Mouse (Mus musculus): ENCODE data around the gene Zfp968. TPM values are rescaled to one million over a fixed set of nuclear protein-coding genes. Genes with fewer than 3 reads are reported as not detected.
"Not testable (repeated sequence)": the region's sequence is repeated elsewhere in the genome, so short reads cannot be mapped to it uniquely, and the experiment has no call there.

Gene Zfp968
- polyA plus RNA-seq (2011; ENCODE audit: insufficient read depth, insufficient read length, low replicate concordance, missing spikeins), result 5.1 TPM in 1 of 2 replicates, not detected in the other

DNA sequence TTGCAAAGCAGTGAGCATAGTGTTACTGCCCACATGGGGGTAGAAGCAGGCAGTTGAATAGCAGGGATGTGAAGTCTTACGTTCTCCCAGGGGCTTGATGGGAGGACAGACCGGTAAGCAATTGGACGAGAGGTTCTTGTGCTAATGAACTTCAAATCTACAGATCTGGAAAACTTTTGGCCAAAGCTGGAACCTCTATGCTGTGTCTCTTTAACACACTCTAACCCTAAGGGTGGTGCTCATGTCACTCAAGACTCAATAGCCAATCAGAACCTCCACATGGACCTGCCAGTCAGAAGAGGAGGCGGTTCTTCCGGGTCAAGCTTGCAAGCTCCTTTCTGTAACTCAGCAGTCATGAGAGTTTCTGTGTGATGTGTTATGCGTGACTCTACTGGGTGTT is at the start of gene Zfp968:
Gene Zfp968, plus strand, starts transcription at position 301 of the 400 bp plus-strand sequence.
- not testable (repeated sequence) for H3K4me3 ChIP-seq (replicated peaks; ENCODE audit: control insufficient read depth, low read depth, low read length); H3K4me1 ChIP-seq (ENCODE audit: control insufficient read depth, insufficient read depth, low read length); H3K27ac ChIP-seq (ENCODE audit: control insufficient read depth, insufficient read depth, low read depth, low read length, poor library complexity)
- no CpG with 5 or more reads among the region's 6 CpGs for WGBS

GRCm38 (mm10) chr2:175338097-175338496 is 34.1 kb upstream of the Zfp968 start, which contains the start of gene Gm4631:
Gene Gm4631 (minus strand): TSS chr2:175338197.
- no CpG with 5 or more reads among the region's 8 CpGs for WGBS
- H3K27ac ChIP-seq (ENCODE audit: control insufficient read depth, insufficient read depth, low read depth, low read length, poor library complexity); H3K4me3 ChIP-seq (replicated peaks; ENCODE audit: control insufficient read depth, low read depth, low read length); H3K4me1 ChIP-seq (ENCODE audit: control insufficient read depth, insufficient read depth, low read length): not testable (repeated sequence)

Other genes with a start within 250 kb of the Zfp968 start
- 0.52 and 11.1 TPM in 2 replicates for gene Gm14399, start 230.4 kb upstream of the Zfp968 start, polyA plus RNA-seq (2011; ENCODE audit: insufficient read depth, insufficient read length, low replicate concordance, missing spikeins)
- 0.66 and 1.0 TPM in 2 replicates for gene Gm14443, start 196.6 kb upstream of the Zfp968 start, polyA plus RNA-seq (2011; ENCODE audit: insufficient read depth, insufficient read length, low replicate concordance, missing spikeins)
- gene Gm14391, start 165.5 kb upstream of the Zfp968 start, polyA plus RNA-seq (2011; ENCODE audit: insufficient read depth, insufficient read length, low replicate concordance, missing spikeins), result 1.1 TPM in 2 replicates
- 0.62 TPM in 1 of 2 replicates, not detected in the other for gene Gm14440, start 97.3 kb upstream of the Zfp968 start, polyA plus RNA-seq (2011; ENCODE audit: insufficient read depth, insufficient read length, low replicate concordance, missing spikeins)
- gene Gm4631, start 34.2 kb upstream of the Zfp968 start, polyA plus RNA-seq (2011; ENCODE audit: insufficient read depth, insufficient read length, low replicate concordance, missing spikeins), result 11.4 and 13.4 TPM in 2 replicates
- gene Gm4724, start 63.4 kb downstream of the Zfp968 start, polyA plus RNA-seq (2011; ENCODE audit: insufficient read depth, insufficient read length, low replicate concordance, missing spikeins), result not detected in 2 replicates
- gene Zfp965, start 97.5 kb downstream of the Zfp968 start, polyA plus RNA-seq (2011; ENCODE audit: insufficient read depth, insufficient read length, low replicate concordance, missing spikeins), result 10.2 TPM in 1 of 2 replicates, not detected in the other

Data from bone marrow, adult 2 months (tissue).